Mouse (Mus musculus) forebrain, embryonic 15.5 days (tissue): ENCODE results near the gene Sprr2k. TPM values are rescaled to one million over a fixed set of nuclear protein-coding genes. Genes with fewer than 3 reads are reported as not detected.

ENCODE experiments used
- ATAC-seq: fragments of 200-750 bp; cut with Nextera tagmentation; replicated peaks from 2 replicates; pipeline ENCODE4 v1.8.0; 2017; ENCODE audit warnings: mild to moderate bottlenecking, moderate TSS enrichment, moderate library complexity
- H3K27ac ChIP-seq: fragments of 300-500 bp; sonication (generic); replicated peaks from 2 replicates; pipeline ENCODE4 v1.5.1; 2015; ENCODE audit warnings: mild to moderate bottlenecking, inconsistent platforms
- H3K27me3 ChIP-seq: fragments of 300-500 bp; sonication (generic); 2 replicates; pipeline ENCODE4 v1.6.1; 2015; ENCODE audit warnings: inconsistent platforms
- H3K36me3 ChIP-seq: fragments of 300-500 bp; sonication (generic); 2 replicates; pipeline ENCODE4 v1.6.1; 2015; ENCODE audit warnings: mild to moderate bottlenecking, inconsistent platforms
- H3K4me1 ChIP-seq: fragments of 300-500 bp; sonication (generic); 2 replicates; pipeline ENCODE4 v1.6.1; 2015; ENCODE audit warnings: inconsistent platforms
- H3K4me2 ChIP-seq: fragments of 300-500 bp; sonication (generic); replicated peaks from 2 replicates; pipeline ENCODE4 v1.6.1; 2015; ENCODE audit warnings: mild to moderate bottlenecking, inconsistent platforms
- H3K4me3 ChIP-seq: fragments of 300-500 bp; sonication (generic); 2 replicates; pipeline ENCODE4 v1.5.1; 2015; ENCODE audit warnings: mild to moderate bottlenecking, inconsistent platforms
- H3K9ac ChIP-seq: fragments of 300-500 bp; sonication (generic); replicated peaks from 2 replicates; pipeline ENCODE4 v1.6.1; 2015; ENCODE audit warnings: mild to moderate bottlenecking, inconsistent platforms
- H3K9me3 ChIP-seq: fragments of 300-500 bp; sonication (generic); 2 replicates; pipeline ENCODE4 v1.6.1; 2016; ENCODE audit warnings: inconsistent platforms
- WGBS: fragments of 180-500 bp; shearing (Covaris S2); methylation state at CpG from one replicate; pipeline ENCODE4 v1.1.7; 2015; ENCODE audit warnings: mixed read lengths; 5-methylcytosine and 5-hydroxymethylcytosine counted together
- polyA plus RNA-seq: library from polyadenylated mRNA; unstranded; fragments of >200 nt; fragmentation: Nextera tagmentation; extraction: Ambion mirVana; gene quantifications from 2 replicates; pipeline ENCODE4 v1.2.1, GENCODE M21; 2015

Sprr2k gene
- not detected in 2 replicates for polyA plus RNA-seq

DNA sequence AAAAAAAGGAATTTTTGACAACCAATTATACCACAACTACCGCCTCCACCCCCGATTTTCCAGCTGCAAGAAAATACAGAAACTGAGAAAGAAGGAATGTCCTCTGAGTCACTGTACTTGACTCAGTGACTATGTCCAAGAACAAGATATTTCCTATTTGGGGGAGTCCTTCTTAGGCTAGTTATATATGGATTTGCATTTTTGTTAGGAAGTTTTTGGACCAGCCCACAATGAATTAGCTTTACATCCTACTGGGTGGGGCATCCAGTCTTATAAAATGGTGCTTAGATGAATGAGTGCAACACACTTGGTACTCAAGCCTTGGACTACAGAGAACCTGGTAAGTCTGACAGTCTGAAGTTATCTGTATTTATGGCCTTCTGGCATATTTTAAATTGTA lies at the start of gene Sprr2k:
Gene Sprr2k, plus strand, starts transcription at position 301 of the 400 bp plus-strand sequence.
- Histone ChIP-seq H3K36me3 (no peaks in the 10 kb centered on the region), H3K9ac (no peak within 1 kb of the TSS), H3K4me2 (no peak within 1 kb of the TSS), H3K4me3 (no peak within 1 kb of the TSS), H3K4me1 (no peaks in the 10 kb centered on the region), H3K27me3 (no peaks in the 10 kb centered on the region), H3K27ac (no peak within 1 kb of the TSS), H3K9me3 (no peaks in the 10 kb centered on the region)
- ATAC-seq: no peak
- WGBS: 88% methylated on average over 2 of the region's 2 CpGs

DNA sequence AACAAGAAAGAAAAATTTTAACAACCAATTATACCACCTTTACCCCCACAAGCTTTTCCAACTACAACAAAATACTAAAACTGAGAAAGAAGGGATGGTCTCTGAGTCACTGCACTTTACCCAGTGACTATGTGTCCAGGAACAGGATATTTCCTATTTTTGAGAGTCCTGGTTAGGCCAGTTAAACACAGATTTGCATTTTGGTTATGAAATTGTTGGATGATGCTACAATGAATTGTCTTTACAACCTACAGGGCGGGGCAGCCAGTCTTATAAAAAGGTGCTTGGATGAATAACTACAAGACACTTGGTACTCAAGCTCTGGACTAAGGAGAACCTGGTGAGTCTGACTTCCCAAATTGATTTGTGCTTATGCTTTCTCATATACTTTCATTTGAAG lies 47.0 kb upstream of the Sprr2k start, which contains the start of gene Sprr2h:
Gene Sprr2h, plus strand, starts transcription at position 301 of the 400 bp plus-strand sequence.
- ATAC-seq: no peak
- 89% methylated on average over 1 of the region's 1 CpGs for WGBS
- Histone ChIP-seq H3K9me3 (no peaks in the 10 kb centered on the region), H3K9ac (no peak within 1 kb of the TSS), H3K36me3 (no peaks in the 10 kb centered on the region), H3K4me1 (no peaks in the 10 kb centered on the region), H3K4me2 (no peak within 1 kb of the TSS), H3K27ac (no peak within 1 kb of the TSS), H3K4me3 (no peak within 1 kb of the TSS), H3K27me3 (no peaks in the 10 kb centered on the region)

DNA sequence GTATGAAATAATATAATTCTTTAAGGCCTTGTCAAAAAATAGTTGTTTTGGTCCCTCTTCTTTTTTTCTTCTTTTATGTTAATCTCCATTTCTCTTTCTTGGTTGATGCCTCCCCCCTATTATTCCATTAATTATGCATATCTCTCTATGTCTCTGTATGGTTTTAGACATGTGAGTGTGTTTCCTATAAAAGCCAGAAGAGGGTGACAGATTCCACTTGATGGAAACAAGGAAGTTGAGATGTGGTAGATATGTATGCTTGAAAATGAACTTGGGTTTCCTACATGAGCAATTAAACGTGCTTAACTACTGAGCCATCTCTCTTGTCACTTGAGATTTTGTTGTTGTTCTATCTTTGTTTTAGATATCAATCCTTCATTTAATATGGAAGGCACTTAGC lies 38.1 kb upstream of the Sprr2k start:
- no peak for ATAC-seq
- Histone ChIP-seq H3K9ac (no peak overlapping the region), H3K4me2 (no peak overlapping the region), H3K9me3 (no peaks in the 10 kb centered on the region), H3K4me3 (no peak overlapping the region), H3K36me3 (no peaks in the 10 kb centered on the region), H3K27ac (no peak overlapping the region), H3K27me3 (no peaks in the 10 kb centered on the region), H3K4me1 (no peaks in the 10 kb centered on the region)
- 71% methylated on average over 1 of the region's 1 CpGs for WGBS

DNA sequence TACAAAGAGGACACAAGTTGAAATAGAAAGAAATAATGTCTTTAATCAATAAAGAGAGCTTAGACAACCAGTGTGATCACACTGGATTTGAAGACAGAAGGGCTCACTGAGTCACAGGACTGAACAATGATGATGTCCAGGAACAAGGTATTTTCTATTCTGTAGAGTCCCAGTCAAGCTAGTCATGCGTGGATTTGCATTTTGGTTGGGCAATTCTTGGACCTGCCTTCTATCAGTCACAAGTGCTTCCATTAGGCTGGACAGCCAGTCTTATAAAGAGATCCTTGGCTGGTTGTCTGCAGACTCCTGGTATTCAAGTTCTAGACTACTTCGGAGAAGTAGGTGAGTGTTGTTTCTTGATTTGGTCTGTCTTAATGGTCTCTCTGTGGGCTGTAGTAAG lies 24.7 kb upstream of the Sprr2k start, which contains the start of gene Sprr2i:
Gene Sprr2i, plus strand, starts transcription at position 301 of the 400 bp plus-strand sequence.
- H3K4me3 ChIP-seq: no peak within 1 kb of the TSS
- no peak within 1 kb of the TSS for H3K27ac ChIP-seq
- no peak within 1 kb of the TSS for H3K9ac ChIP-seq
- 93% methylated on average over 2 of the region's 2 CpGs for WGBS
- H3K36me3 ChIP-seq: no peaks in the 10 kb centered on the region
- H3K4me1 ChIP-seq: no peaks in the 10 kb centered on the region
- H3K27me3 ChIP-seq: no peaks in the 10 kb centered on the region
- H3K4me2 ChIP-seq: no peak within 1 kb of the TSS
- H3K9me3 ChIP-seq: no peaks in the 10 kb centered on the region
- ATAC-seq: no peak

DNA sequence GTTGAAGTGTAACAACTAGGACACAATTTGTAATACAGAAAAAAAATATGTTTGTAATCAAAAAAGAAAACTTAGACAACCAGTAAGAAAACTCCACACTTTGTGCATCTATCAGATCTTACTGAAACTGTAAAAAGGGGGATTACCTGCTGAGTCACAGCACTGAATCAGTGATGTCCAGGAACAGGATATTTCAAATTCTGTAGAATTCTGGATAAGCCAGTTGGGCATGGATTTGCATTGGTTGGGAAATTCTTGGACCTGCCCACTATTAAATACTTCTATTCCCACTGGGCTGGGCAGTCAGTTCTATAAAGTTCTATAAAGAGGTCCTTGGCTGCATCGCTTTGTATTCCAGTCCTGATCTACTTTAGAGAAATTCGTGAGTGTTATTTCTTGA lies 14.6 kb upstream of the Sprr2k start, which contains the start of gene Sprr2j-ps:
Gene Sprr2j-ps, plus strand, starts transcription at position 301 of the 400 bp plus-strand sequence.
- WGBS: 97% methylated on average over 2 of the region's 2 CpGs
- no peak within 1 kb of the TSS for H3K27ac ChIP-seq
- H3K27me3 ChIP-seq: no peaks in the 10 kb centered on the region
- no peaks in the 10 kb centered on the region for H3K9me3 ChIP-seq
- no peaks in the 10 kb centered on the region for H3K4me1 ChIP-seq
- H3K4me2 ChIP-seq: no peak within 1 kb of the TSS
- no peak for ATAC-seq
- H3K9ac ChIP-seq: no peak within 1 kb of the TSS
- H3K36me3 ChIP-seq: no peaks in the 10 kb centered on the region
- no peak within 1 kb of the TSS for H3K4me3 ChIP-seq

DNA sequence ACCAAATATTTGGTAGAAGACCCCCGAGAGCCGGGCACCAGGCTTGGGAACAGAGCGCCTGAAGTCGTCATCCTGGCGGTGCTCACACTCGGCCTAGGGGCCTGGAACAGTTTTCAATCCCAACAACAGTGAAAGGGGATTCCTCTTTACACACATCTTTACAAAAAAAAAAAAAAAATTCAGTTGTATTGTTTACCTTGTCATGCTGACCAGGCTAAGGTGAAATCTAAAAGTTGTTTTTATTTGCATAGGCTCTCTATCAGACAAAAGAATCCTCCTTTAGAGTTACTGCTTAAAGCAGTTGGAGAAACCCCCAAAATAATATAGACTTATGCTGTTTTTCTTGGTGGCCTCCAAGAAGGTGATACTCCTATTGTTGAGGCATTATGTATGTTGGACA lies 3.1 kb upstream of the Sprr2k start, which contains the start of gene Gm9774:
Gene Gm9774, minus strand, starts transcription at position 101 of the 400 bp plus-strand sequence.
- no peaks in the 10 kb centered on the region for H3K27me3 ChIP-seq
- no peaks in the 10 kb centered on the region for H3K9me3 ChIP-seq
- 90% methylated on average over 6 of the region's 6 CpGs for WGBS
- no peaks in the 10 kb centered on the region for H3K36me3 ChIP-seq
- no peak within 1 kb of the TSS for H3K4me3 ChIP-seq
- H3K4me1 ChIP-seq: no peaks in the 10 kb centered on the region
- ATAC-seq: no peak
- no peak within 1 kb of the TSS for H3K4me2 ChIP-seq
- H3K9ac ChIP-seq: no peak within 1 kb of the TSS
- no peak within 1 kb of the TSS for H3K27ac ChIP-seq

DNA sequence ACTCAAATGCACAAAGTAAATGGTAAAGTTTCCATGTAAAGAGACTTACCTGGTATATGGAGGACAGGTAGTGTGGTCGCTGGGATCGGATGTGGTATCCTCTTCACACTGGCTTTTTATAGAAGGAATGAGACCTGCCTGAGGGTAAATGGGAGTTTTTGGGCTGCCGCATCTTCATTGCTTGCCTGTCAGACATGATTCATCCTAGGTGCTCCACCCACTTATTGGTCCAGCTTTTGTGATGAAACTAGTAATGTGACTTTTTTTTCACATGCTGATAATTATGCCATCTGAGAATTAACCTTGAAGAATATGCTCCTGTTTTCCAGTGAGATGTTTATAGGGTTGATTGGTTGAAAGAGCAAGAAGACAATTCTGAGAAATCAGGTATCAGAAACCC lies 6.3 kb downstream of the Sprr2k start, which contains the start of gene Sprr1b:
Gene Sprr1b, minus strand, starts transcription at position 101 of the 400 bp plus-strand sequence.
- Histone ChIP-seq H3K4me1 (no peaks in the 10 kb centered on the region), H3K4me2 (no peak within 1 kb of the TSS), H3K9me3 (no peaks in the 10 kb centered on the region), H3K9ac (no peak within 1 kb of the TSS), H3K27ac (no peak within 1 kb of the TSS), H3K36me3 (no peaks in the 10 kb centered on the region), H3K4me3 (no peak within 1 kb of the TSS), H3K27me3 (no peaks in the 10 kb centered on the region)
- no peak for ATAC-seq
- WGBS: 90% methylated on average over 3 of the region's 3 CpGs

DNA sequence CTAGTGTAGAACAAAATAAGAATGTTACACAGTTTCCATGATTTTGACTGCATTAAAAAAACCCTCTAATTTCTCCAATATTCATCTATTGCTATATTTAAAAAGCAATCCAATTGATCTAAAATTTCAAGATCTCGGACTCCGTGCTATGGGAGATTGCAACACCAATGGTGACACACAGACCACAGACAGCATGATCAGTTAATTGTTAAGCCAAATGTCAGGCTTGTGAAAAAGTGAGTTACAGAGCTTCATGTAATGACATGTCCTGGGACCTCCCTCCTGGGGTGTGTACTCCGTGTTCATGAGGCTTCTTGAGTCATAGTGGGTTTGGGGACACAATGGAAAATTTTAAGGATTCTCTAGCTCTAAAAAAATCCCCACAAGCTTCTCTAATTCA lies 7.8 kb downstream of the Sprr2k start:
- ATAC-seq: no peak
- H3K9me3 ChIP-seq: no peaks in the 10 kb centered on the region
- WGBS: 91% methylated on average over 3 of the region's 3 CpGs

DNA sequence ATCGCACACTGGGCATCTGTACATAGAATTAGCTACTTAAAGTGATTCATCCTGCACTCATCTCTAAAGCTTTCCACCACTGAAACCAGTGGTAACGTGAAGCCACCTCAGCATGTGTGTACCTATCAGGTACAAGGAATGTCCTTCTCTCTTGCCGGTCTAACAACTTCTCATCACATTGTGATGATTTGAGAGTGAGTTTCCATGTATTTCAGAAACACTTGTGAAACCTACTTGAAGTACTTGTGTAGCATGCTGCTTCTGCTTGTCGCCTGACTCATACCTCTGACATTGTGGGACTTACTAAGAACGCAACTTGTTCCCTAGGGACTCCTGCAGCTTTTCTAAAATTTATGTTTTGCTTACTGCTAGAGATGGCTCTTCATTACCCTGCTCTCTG lies 22.8 kb downstream of the Sprr2k start:
- Histone ChIP-seq H3K27ac (no peak overlapping the region), H3K4me1 (no peaks in the 10 kb centered on the region), H3K4me2 (no peak overlapping the region), H3K9ac (no peak overlapping the region), H3K36me3 (no peaks in the 10 kb centered on the region), H3K27me3 (no peaks in the 10 kb centered on the region), H3K9me3 (no peaks in the 10 kb centered on the region), H3K4me3 (no peak overlapping the region)
- ATAC-seq: no peak
- WGBS: 91% methylated on average over 5 of the region's 5 CpGs

More for the DNA sequence above, 7.8 kb downstream of the Sprr2k start:
- Histone ChIP-seq H3K4me3 (no peak overlapping the region), H3K4me2 (no peak overlapping the region), H3K36me3 (no peaks in the 10 kb centered on the region), H3K9ac (no peak overlapping the region), H3K4me1 (no peaks in the 10 kb centered on the region), H3K27me3 (no peaks in the 10 kb centered on the region), H3K27ac (no peak overlapping the region)

DNA sequence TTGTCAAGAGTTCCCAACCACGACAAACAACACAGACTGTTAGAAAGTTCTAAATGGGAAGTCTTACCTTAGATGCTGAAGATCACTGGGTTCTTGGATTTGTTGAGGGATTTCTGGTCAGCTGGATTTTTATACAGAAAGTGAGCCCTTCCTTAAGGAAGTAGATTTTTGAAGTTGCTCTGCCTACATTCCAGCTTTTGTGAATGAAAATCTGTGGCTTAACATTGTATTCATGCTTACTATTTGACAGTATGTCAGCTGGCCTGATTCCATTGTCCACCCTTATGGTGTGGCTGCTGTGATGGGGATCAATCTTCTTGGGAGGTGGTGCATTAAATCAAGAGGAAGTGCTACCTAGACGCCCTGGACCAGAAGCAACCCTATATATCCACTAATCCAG lies 26.2 kb downstream of the Sprr2k start, which contains the start of gene Sprr3:
Gene Sprr3, minus strand, starts transcription at position 101 of the 400 bp plus-strand sequence.
- no peak within 1 kb of the TSS for H3K27ac ChIP-seq
- ATAC-seq: no peak
- no peaks in the 10 kb centered on the region for H3K9me3 ChIP-seq
- no peaks in the 10 kb centered on the region for H3K4me1 ChIP-seq
- no peak within 1 kb of the TSS for H3K4me3 ChIP-seq
- WGBS: 80% methylated on average over 2 of the region's 2 CpGs
- no peaks in the 10 kb centered on the region for H3K36me3 ChIP-seq
- H3K4me2 ChIP-seq: no peak within 1 kb of the TSS
- no peak within 1 kb of the TSS for H3K9ac ChIP-seq
- no peaks in the 10 kb centered on the region for H3K27me3 ChIP-seq

DNA sequence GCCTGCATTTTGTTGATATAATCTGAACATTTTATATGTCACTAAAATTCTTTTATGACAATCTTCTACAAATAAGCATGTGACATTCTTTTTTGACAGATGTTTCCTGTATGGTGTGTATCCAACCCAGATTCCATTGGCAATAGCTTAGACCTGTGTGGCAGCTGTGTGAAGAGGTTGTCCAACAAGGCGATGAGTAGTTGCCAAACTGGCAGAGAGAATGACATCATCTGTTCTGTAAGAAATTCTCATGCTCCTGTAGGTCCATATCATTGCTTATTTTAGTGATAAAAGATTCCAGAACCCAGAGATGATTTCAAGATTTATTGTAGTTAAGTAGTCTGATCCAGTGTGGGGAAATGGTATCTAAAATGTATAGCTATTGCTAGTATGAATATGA lies 34.2 kb downstream of the Sprr2k start:
- 90% methylated on average over 1 of the region's 1 CpGs for WGBS
- H3K4me1 ChIP-seq: no peaks in the 10 kb centered on the region

DNA sequence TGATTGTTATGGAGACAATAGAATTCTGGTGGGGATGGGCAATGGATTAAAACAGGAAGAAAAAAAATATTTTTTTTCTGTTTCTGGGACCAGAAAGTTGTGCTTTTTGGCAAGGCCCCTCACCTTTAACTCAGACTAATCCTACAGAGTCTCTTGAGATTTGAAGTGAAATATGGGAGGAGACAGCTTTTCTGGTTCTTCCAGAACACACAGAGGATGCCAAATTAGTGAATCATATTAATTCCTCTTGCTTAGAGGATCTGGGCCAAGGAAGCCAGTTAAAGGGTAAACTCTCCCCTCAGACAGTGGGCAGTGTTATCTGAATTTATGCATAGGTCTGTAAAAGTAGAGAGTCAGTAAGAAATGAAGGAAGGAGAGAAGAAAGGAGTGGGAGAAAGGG lies 35.0 kb downstream of the Sprr2k start:
- H3K9ac ChIP-seq: no peak overlapping the region
- H3K4me1 ChIP-seq: no peaks in the 10 kb centered on the region
- no peaks in the 10 kb centered on the region for H3K36me3 ChIP-seq
- no peak overlapping the region for H3K27ac ChIP-seq
- H3K4me2 ChIP-seq: no peak overlapping the region
- no peak overlapping the region for H3K4me3 ChIP-seq
- H3K27me3 ChIP-seq: no peaks in the 10 kb centered on the region
- no peaks in the 10 kb centered on the region for H3K9me3 ChIP-seq
- no peak for ATAC-seq

More for the DNA sequence above, 34.2 kb downstream of the Sprr2k start:
- no peaks in the 10 kb centered on the region for H3K27me3 ChIP-seq
- no peak for ATAC-seq
- H3K4me3 ChIP-seq: no peak overlapping the region
- no peak overlapping the region for H3K27ac ChIP-seq
- H3K9me3 ChIP-seq: no peaks in the 10 kb centered on the region
- no peak overlapping the region for H3K9ac ChIP-seq
- H3K36me3 ChIP-seq: no peaks in the 10 kb centered on the region
- no peak overlapping the region for H3K4me2 ChIP-seq

DNA sequence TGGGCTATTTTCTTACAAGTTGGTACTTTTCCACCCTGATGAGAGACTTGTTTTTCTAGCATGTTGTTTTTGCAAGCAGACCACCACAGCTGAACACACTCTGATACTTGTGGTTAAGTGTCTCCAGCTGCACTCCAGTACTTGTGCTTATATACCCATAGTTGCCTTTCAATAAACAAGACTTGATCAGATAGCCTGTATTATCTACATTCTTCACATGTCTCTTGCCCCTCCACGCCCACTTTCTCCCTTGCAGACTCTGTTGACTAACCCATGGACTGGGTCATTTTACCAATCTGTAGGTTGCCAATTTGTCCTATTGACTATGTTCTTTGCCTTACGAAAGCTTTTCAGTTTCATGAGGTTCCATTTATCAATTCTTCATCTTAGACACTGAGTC lies 37.7 kb downstream of the Sprr2k start:
- H3K4me3 ChIP-seq: no peak overlapping the region
- no peak for ATAC-seq
- no peaks in the 10 kb centered on the region for H3K4me1 ChIP-seq
- 91% methylated on average over 2 of the region's 2 CpGs for WGBS
- no peak overlapping the region for H3K27ac ChIP-seq
- H3K9ac ChIP-seq: no peak overlapping the region
- no peaks in the 10 kb centered on the region for H3K36me3 ChIP-seq
- H3K4me2 ChIP-seq: no peak overlapping the region
- no peaks in the 10 kb centered on the region for H3K9me3 ChIP-seq
- H3K27me3 ChIP-seq: no peaks in the 10 kb centered on the region
